ENCODE assay signal across 8 mouse cellular contexts in genomic region chr8:120549321-120549921, GRCm38 (mm10). TPM values are rescaled to one million over a fixed set of nuclear protein-coding genes. Genes with fewer than 3 reads are reported as not detected.
DNase-seq lines count a peak whose midpoint lies in the region; ATAC-seq and TF ChIP-seq lines count a peak whose summit lies in the region.

No protein-coding gene starts in this region.

- 29% methylated on average over 25 of the region's 25 CpGs for WGBS in heart, embryonic 15.5 days
- 5% methylated on average over 25 of the region's 25 CpGs for WGBS in forebrain, embryonic 11.5 days
- 2% methylated on average over 25 of the region's 25 CpGs for WGBS in limb, embryonic 12.5 days
- WGBS in stomach, embryonic 16.5 days, result 18% methylated on average over 25 of the region's 25 CpGs

- intact Hi-C loops in heart, postnatal 14 days (cut with DNase I), result no loop called here

- H3K9ac ChIP-seq in heart, embryonic 15.5 days, result peak overlapping the region; percentile 50
- H3K9ac ChIP-seq in forebrain, embryonic 11.5 days (ENCODE audit: low read length), result peak overlapping the region; percentile 52
- H3K9ac ChIP-seq in limb, embryonic 12.5 days (replicated peaks), result peak overlapping the region; percentile 47
- H3K9ac ChIP-seq in stomach, embryonic 16.5 days (ENCODE audit: low read length), result peak overlapping the region; percentile 46

- 0 out of 2 replicates have a peak overlapping the region, but pooled peaks have one; percentile 2 for H3K4me3 ChIP-seq in heart, embryonic 15.5 days
- peak overlapping the region; percentile 11; the same call in 1 of the 2 replicates for H3K4me3 ChIP-seq in forebrain, embryonic 11.5 days (ENCODE audit: low read depth, low read length)
- H3K4me3 ChIP-seq in limb, embryonic 12.5 days (replicated peaks), result peak overlapping the region; percentile 29
- H3K4me3 ChIP-seq in stomach, embryonic 16.5 days (replicated peaks; ENCODE audit: low read length), result no peak overlapping the region

- no peaks in the 10 kb centered on the region for H3K9me3 ChIP-seq in heart, embryonic 15.5 days (replicated peaks)
- H3K9me3 ChIP-seq in forebrain, embryonic 11.5 days (ENCODE audit: control insufficient read depth, low read length), result no peaks in the 10 kb centered on the region
- H3K9me3 ChIP-seq in limb, embryonic 12.5 days, result no peaks in the 10 kb centered on the region
- no peaks in the 10 kb centered on the region for H3K9me3 ChIP-seq in stomach, embryonic 16.5 days (replicated peaks; ENCODE audit: control insufficient read depth, low read length)

- peaks cover 6% of the 10 kb centered on the region; the same call in 1 of the 2 replicates for H3K36me3 ChIP-seq in heart, embryonic 15.5 days
- no peaks in the 10 kb centered on the region; the same call in 1 of the 2 replicates for H3K36me3 ChIP-seq in forebrain, embryonic 11.5 days (ENCODE audit: control insufficient read depth, insufficient read depth, low read length)
- peaks cover 11% of the 10 kb centered on the region for H3K36me3 ChIP-seq in limb, embryonic 12.5 days
- H3K36me3 ChIP-seq in stomach, embryonic 16.5 days (ENCODE audit: control insufficient read depth, insufficient read depth, low read length), result 0 out of 2 replicates have a peak, but pooled peaks cover 3% of the 10 kb centered on the region

- no peak for TF ChIP-seq POLR2A in brain, embryonic 14.5 days (IDR thresholded peaks at IDR 0.05; ENCODE audit: borderline replicate concordance, extremely low read depth, insufficient read depth, insufficient read length, poor library complexity, severe bottlenecking)

- peak overlapping the region; percentile 89 for H3K27ac ChIP-seq in heart, embryonic 15.5 days
- H3K27ac ChIP-seq in forebrain, embryonic 11.5 days (ENCODE audit: low read depth, low read length), result peak overlapping the region; percentile 90
- H3K27ac ChIP-seq in limb, embryonic 12.5 days, result peak overlapping the region; percentile 82
- H3K27ac ChIP-seq in stomach, embryonic 16.5 days (ENCODE audit: low read length), result peak overlapping the region; percentile 43; the same call in 1 of the 2 replicates

- TF ChIP-seq CTCF in brain, embryonic 14.5 days (IDR thresholded peaks at IDR 0.05; ENCODE audit: borderline replicate concordance, extremely low read depth, insufficient read depth, insufficient read length), result no peak

- ATAC-seq in heart, embryonic 15.5 days (replicated peaks; ENCODE audit: insufficient number of reproducible peaks, insufficient read depth, low FRiP score, low read depth), result no peak
- peak; percentile 40 for ATAC-seq in forebrain, embryonic 11.5 days (replicated peaks; ENCODE audit: low FRiP score)
- 0 out of 2 replicates have a peak, but pooled peaks have one; percentile 3 for ATAC-seq in limb, embryonic 12.5 days (ENCODE audit: insufficient number of reproducible peaks, insufficient read depth, low FRiP score, low TSS enrichment, low read depth)
- peak; percentile 18; the same call in 1 of the 2 replicates for ATAC-seq in stomach, embryonic 16.5 days (ENCODE audit: insufficient read depth, low FRiP score)

- peaks cover 98% of the 10 kb centered on the region for H3K4me1 ChIP-seq in heart, embryonic 15.5 days (replicated peaks)
- H3K4me1 ChIP-seq in forebrain, embryonic 11.5 days (replicated peaks; ENCODE audit: control insufficient read depth, insufficient read depth, low read length), result peaks cover 61% of the 10 kb centered on the region
- H3K4me1 ChIP-seq in limb, embryonic 12.5 days (replicated peaks), result peaks cover 90% of the 10 kb centered on the region
- peaks cover 58% of the 10 kb centered on the region for H3K4me1 ChIP-seq in stomach, embryonic 16.5 days (ENCODE audit: control insufficient read depth, insufficient read depth, low read length)

- DNase-seq in heart, postnatal 14 days, result no peak
- peak; percentile 76 for DNase-seq in brain, embryonic 14.5 days (ENCODE audit: low read depth)
- peak; percentile 57 for DNase-seq in forebrain, embryonic 11.5 days (ENCODE audit: low spot score)
- no peak for DNase-seq in thymus, postnatal 10 days (ENCODE audit: low spot score in 2 of 2)
- DNase-seq in spleen, postnatal 10 days (ENCODE audit: low spot score in 2 of 2), result no peak

- H3K27me3 ChIP-seq in heart, embryonic 15.5 days, result no peaks in the 10 kb centered on the region
- no peaks in the 10 kb centered on the region for H3K27me3 ChIP-seq in forebrain, embryonic 11.5 days (ENCODE audit: control insufficient read depth, insufficient read depth, low read length)
- no peaks in the 10 kb centered on the region for H3K27me3 ChIP-seq in limb, embryonic 12.5 days
- no peaks in the 10 kb centered on the region for H3K27me3 ChIP-seq in stomach, embryonic 16.5 days (ENCODE audit: control insufficient read depth, insufficient read depth, low read length)

- H3K4me2 ChIP-seq in heart, embryonic 15.5 days, result peak overlapping the region; percentile 45
- H3K4me2 ChIP-seq in forebrain, embryonic 11.5 days (ENCODE audit: low read depth, low read length, severe bottlenecking), result peak overlapping the region; percentile 48
- H3K4me2 ChIP-seq in limb, embryonic 12.5 days, result peak overlapping the region; percentile 56
- peak overlapping the region; percentile 6; the same call in 1 of the 2 replicates for H3K4me2 ChIP-seq in stomach, embryonic 16.5 days (ENCODE audit: low read depth, low read length)

RNA-seq across cellular contexts. Expression of gene Gins2, which starts 39.7 kb away (rescaled TPM):
- polyA plus RNA-seq in heart, embryonic 15.5 days (2015; fragmentation: Nextera tagmentation; extraction: Ambion mirVana), result 43.9 and 56.2 TPM in 2 replicates
- 1 to 10 TPM; 3.2 to 6.4 TPM for total RNA-seq in heart, postnatal 14 days (2021)
- 22.9 and 37.8 TPM in 2 replicates for polyA plus RNA-seq in brain, embryonic 14.5 days (2012; rRNA removed)
- polyA plus RNA-seq in forebrain, embryonic 11.5 days (2014; fragmentation: Nextera tagmentation; extraction: Ambion mirVana), result 105 and 115 TPM in 2 replicates
- 111 and 113 TPM in 2 replicates for polyA plus RNA-seq in limb, embryonic 12.5 days (2016; fragmentation: Nextera tagmentation; extraction: Ambion mirVana)
- polyA plus RNA-seq in stomach, embryonic 16.5 days (2015; fragmentation: Nextera tagmentation; extraction: Ambion mirVana), result 76.4 and 76.5 TPM in 2 replicates

Comparison
In these comparisons a context has a peak if more than half of its experiments do, and no peak if none do; other contexts are left out.
1. H3K4me2 ChIP-seq: peak in every context shown above with its lines; median percentile 56 in limb, embryonic 12.5 days; 48 in forebrain, embryonic 11.5 days; 45 in heart, embryonic 15.5 days; 6 in stomach, embryonic 16.5 days.
2. DNase-seq: peak in brain, embryonic 14.5 days (single experiment) and forebrain, embryonic 11.5 days (single experiment); none in heart, postnatal 14 days (0 of 2), thymus, postnatal 10 days (0 of 2) and spleen, postnatal 10 days (0 of 2).
3. Peak in every context shown above with its lines, with median percentiles within 50 percentile points of each other: H3K27ac ChIP-seq and H3K9ac ChIP-seq.